ENCODE assay signal across 8 mouse cellular contexts in genomic region chr13:53284740-53285191, GRCm38 (mm10). TPM values are rescaled to one million over a fixed set of nuclear protein-coding genes. Genes with fewer than 3 reads are reported as not detected.
DNase-seq lines count a peak whose midpoint lies in the region; ATAC-seq and TF ChIP-seq lines count a peak whose summit lies in the region.

No protein-coding gene starts in this region.

- no peak for TF ChIP-seq POLR2A in testis, adult 2 months (IDR thresholded peaks at IDR 0.05; ENCODE audit: control insufficient read depth, low read depth, low read length)

- 13% methylated on average over 17 of the region's 17 CpGs for WGBS in forebrain, postnatal 0 days
- under 1% methylated on average over 17 of the region's 17 CpGs for WGBS in limb, embryonic 12.5 days

- ATAC-seq in forebrain, postnatal 0 days = no peak
- ATAC-seq in limb, embryonic 12.5 days (ENCODE audit: insufficient number of reproducible peaks, insufficient read depth, low FRiP score, low TSS enrichment, low read depth) = no peak

- H3K4me2 ChIP-seq in forebrain, postnatal 0 days (ENCODE audit: low read depth) = peak overlapping the region; percentile 81
- H3K4me2 ChIP-seq in limb, embryonic 12.5 days = peak overlapping the region; percentile 81

- TF ChIP-seq CTCF in testis, adult 2 months (IDR thresholded peaks at IDR 0.05; ENCODE audit: control insufficient read depth, insufficient read depth, insufficient replicate concordance, low read depth, low read length) = no peak
- TF ChIP-seq CTCF in forebrain, postnatal 0 days (IDR thresholded peaks at IDR 0.05; ENCODE audit: low read depth) = no peak

- 0 out of 2 replicates have a peak overlapping the region, but pooled peaks have one; percentile 78 for H3K4me3 ChIP-seq in testis, adult 2 months (ENCODE audit: control insufficient read depth, low read depth, low read length)
- peak overlapping the region; percentile 46 for H3K4me3 ChIP-seq in forebrain, postnatal 0 days (ENCODE audit: low read depth, low read length)
- H3K4me3 ChIP-seq in limb, embryonic 12.5 days (replicated peaks) = peak overlapping the region; percentile 79

- no peak overlapping the region for H3K27ac ChIP-seq in testis, adult 2 months (ENCODE audit: control insufficient read depth, insufficient read depth, low read depth, low read length)
- H3K27ac ChIP-seq in forebrain, postnatal 0 days (ENCODE audit: low read depth, low read length) = no peak overlapping the region
- H3K27ac ChIP-seq in limb, embryonic 12.5 days = peak overlapping the region; percentile 91

- H3K36me3 ChIP-seq in testis, adult 2 months (ENCODE audit: control insufficient read depth, insufficient read depth, low read length) = no peaks in the 10 kb centered on the region
- H3K36me3 ChIP-seq in forebrain, postnatal 0 days (ENCODE audit: insufficient read depth) = no peaks in the 10 kb centered on the region
- no peaks in the 10 kb centered on the region for H3K36me3 ChIP-seq in limb, embryonic 12.5 days

- no peaks in the 10 kb centered on the region for H3K27me3 ChIP-seq in testis, adult 2 months (ENCODE audit: control insufficient read depth, insufficient read depth, low read length)
- H3K27me3 ChIP-seq in forebrain, postnatal 0 days (ENCODE audit: insufficient read depth, low read length) = peaks cover 11% of the 10 kb centered on the region; the same call in 1 of the 2 replicates
- H3K27me3 ChIP-seq in limb, embryonic 12.5 days = no peaks in the 10 kb centered on the region; the same call in 1 of the 2 replicates

- peaks cover 16% of the 10 kb centered on the region for H3K4me1 ChIP-seq in testis, adult 2 months (ENCODE audit: control insufficient read depth, insufficient read depth, low read length)
- peaks cover 3% of the 10 kb centered on the region; the same call in 1 of the 2 replicates for H3K4me1 ChIP-seq in forebrain, postnatal 0 days (ENCODE audit: insufficient read depth)
- peaks cover 46% of the 10 kb centered on the region for H3K4me1 ChIP-seq in limb, embryonic 12.5 days (replicated peaks)

- DNase-seq in testis, postnatal 14 days (ENCODE audit: low spot score) = no peak
- DNase-seq in forebrain, postnatal 0 days = no peak
- peak; percentile 53 for DNase-seq in testis, postnatal 10 days (ENCODE audit: low spot score)
- no peak for DNase-seq in spleen, adult 18-20 months
- no peak for DNase-seq in spleen, postnatal 36 days (ENCODE audit: low spot score in 2 of 2)
- no peak for DNase-seq in layer of hippocampus, postnatal 36 days

- 0 out of 2 replicates have a peak overlapping the region, but pooled peaks have one; percentile 53 for H3K9ac ChIP-seq in forebrain, postnatal 0 days
- peak overlapping the region; percentile 90 for H3K9ac ChIP-seq in limb, embryonic 12.5 days (replicated peaks)

- no peaks in the 10 kb centered on the region for H3K9me3 ChIP-seq in forebrain, postnatal 0 days (ENCODE audit: low read length)
- no peaks in the 10 kb centered on the region for H3K9me3 ChIP-seq in limb, embryonic 12.5 days

RNA-seq across cellular contexts. Expression of gene Ror2, which starts 1.2 kb away (rescaled TPM):
- 2.0 and 2.6 TPM in 2 replicates for polyA plus RNA-seq in testis, adult 2 months (2012; rRNA removed)
- 2.5 and 5.3 TPM in 2 replicates for total RNA-seq in forebrain, postnatal 0 days (2014; rRNA removed)
- polyA plus RNA-seq in forebrain, postnatal 0 days (2015; fragmentation: Nextera tagmentation; extraction: Ambion mirVana) = 1.8 and 2.4 TPM in 2 replicates
- 44.2 and 45.2 TPM in 2 replicates for polyA plus RNA-seq in limb, embryonic 12.5 days (2016; fragmentation: Nextera tagmentation; extraction: Ambion mirVana)
- under 1 TPM; 0.65 to 0.91 TPM for total RNA-seq in layer of hippocampus, postnatal 36 days (2021)

Comparison
In these comparisons a context has a peak if more than half of its experiments do, and no peak if none do; other contexts are left out.
1. RNA of gene Ror2, which starts 1.2 kb away (polyA plus RNA-seq): 44.2 to 45.2 TPM in limb, embryonic 12.5 days; 2.0 to 2.6 TPM in testis, adult 2 months and 1.8 to 2.4 TPM in forebrain, postnatal 0 days; every median in the first group is over 10 times any median in the second.
2. Peak in every context shown above with its lines, with median percentiles within 50 percentile points of each other: H3K4me3 ChIP-seq.